Mouse (Mus musculus) left cerebral cortex, adult 2 months (tissue): ENCODE results near the gene Rps4x. TPM values are rescaled to one million over a fixed set of nuclear protein-coding genes. Genes with fewer than 3 reads are reported as not detected.

ENCODE experiments used
- DNase-seq, 2 experiments: peaks; one replicate each; pipeline ENCODE4 v3.0.0; 2021 to 2022; ENCODE audit warnings: low spot score in 2 of 2, mixed read lengths in 1 of 2; ENCODE audit errors: extremely low spot score in 1 of 2
- H3K27ac ChIP-seq: fragments of 200-600 bp; 2 replicates; pipeline ENCODE4 v1.8.1; 2022
- H3K4me3 ChIP-seq: fragments of 200-600 bp; 2 replicates; pipeline ENCODE4 v1.8.1; 2022
- CTCF ChIP-seq: fragments of 200-600 bp; IDR thresholded peaks from 2 replicates; pipeline ENCODE4 v1.8.1; 2022; ENCODE audit warnings: antibody characterized with exemption, mild to moderate bottlenecking, moderate library complexity
- intact Hi-C: fragments of 180-260 bp; cut with DNase I; formaldehyde crosslinking; loops from one replicate; pipeline ENCODE4 v1.15.1; 2025
- total RNA-seq, 2 experiments: library from RNA; stranded (reverse); gene quantifications; 2 replicates each; pipeline ENCODE4 v1.2.3; 2021

The Rps4x gene
- total RNA-seq, 2 experiments from 2014 or later, result 350 to 451 TPM

GRCm38 (mm10) chrX:102166986-102167385, 22.2 kb downstream of the Rps4x start:
- no peak overlapping the region; the same call in 1 of the 2 replicates for H3K27ac ChIP-seq
- TF ChIP-seq CTCF, result no peak
- DNase-seq, result no peak
- intact Hi-C loops, result no loop called here
- no peak overlapping the region for H3K4me3 ChIP-seq

GRCm38 (mm10) chrX:102166521-102166920, 22.7 kb downstream of the Rps4x start:
- DNase-seq, result no peak
- no peak for TF ChIP-seq CTCF
- intact Hi-C loops, result no loop called here

GRCm38 (mm10) chrX:102163529-102163928, 25.7 kb downstream of the Rps4x start:
- intact Hi-C loops, result loop anchor here (5.0 kb wide), 1 partner anchor 314 kb away; no protein-coding TSS in a partner anchor
- TF ChIP-seq CTCF, result no peak
- Histone ChIP-seq H3K4me3 (no peak overlapping the region), H3K27ac (no peak overlapping the region)
- DNase-seq, result no peak

More at GRCm38 (mm10) chrX:102166521-102166920, 22.7 kb downstream of the Rps4x start:
- Histone ChIP-seq H3K4me3 (no peak overlapping the region), H3K27ac (no peak overlapping the region; the same call in 1 of the 2 replicates)

GRCm38 (mm10) chrX:102163096-102163495, 26.1 kb downstream of the Rps4x start:
- DNase-seq, result no peak
- intact Hi-C loops, result loop anchor here (5.0 kb wide), 1 partner anchor 314 kb away; no protein-coding TSS in a partner anchor
- H3K4me3 ChIP-seq, result no peak overlapping the region
- H3K27ac ChIP-seq, result no peak overlapping the region
- no peak; the same call in none of the 2 replicates for TF ChIP-seq CTCF

- no peak for DNase-seq
- no peak for TF ChIP-seq CTCF
- intact Hi-C loops, result loop anchor here (5.0 kb wide), 1 partner anchor 317 kb away; no protein-coding TSS in a partner anchor
- no peak overlapping the region for H3K4me3 ChIP-seq
- H3K27ac ChIP-seq, result no peak overlapping the region
These were observed 28.7 kb downstream of the Rps4x start for GRCm38 (mm10) chrX:102160528-102160927.

- TF ChIP-seq CTCF, result peak; percentile 56
- intact Hi-C loops, result loop anchor here (5.0 kb wide), 1 partner anchor 318 kb away; no protein-coding TSS in a partner anchor
- Histone ChIP-seq H3K4me3 (no peak overlapping the region), H3K27ac (no peak overlapping the region)
- peak in 1 of 2 experiments; percentile 20 for DNase-seq
These were observed 29.4 kb downstream of the Rps4x start for GRCm38 (mm10) chrX:102159778-102160177.

- no peak overlapping the region for H3K27ac ChIP-seq
- intact Hi-C loops, result loop anchor here (2.0 kb wide), 1 partner anchor 31 kb away; the partner anchor contains the start of gene Rps4x
- peak overlapping the region; percentile 40 for H3K4me3 ChIP-seq
- TF ChIP-seq CTCF, result no peak
- no peak for DNase-seq
These were observed 31.8 kb downstream of the Rps4x start for GRCm38 (mm10) chrX:102157423-102157791.

GRCm38 (mm10) chrX:102156618-102157422, 32.4 kb downstream of the Rps4x start, which contains the start of gene Ercc6l:
Ercc6l (minus strand) TSS chrX:102157091.
- Histone ChIP-seq H3K27ac (no peak within 1 kb of the TSS), H3K4me3 (peak within 1 kb of the TSS; percentile 40)

GRCm38 (mm10) chrX:102141157-102141556, 48.0 kb downstream of the Rps4x start:
- intact Hi-C loops, result no loop called here
- Histone ChIP-seq H3K27ac (no peak overlapping the region), H3K4me3 (no peak overlapping the region)
- DNase-seq, result no peak
- TF ChIP-seq CTCF, result no peak

More at GRCm38 (mm10) chrX:102156618-102157422, 32.4 kb downstream of the Rps4x start, which contains the start of gene Ercc6l:
- intact Hi-C loops, result loop anchor here (2.0 kb wide), 1 partner anchor 32 kb away; the partner anchor contains the start of gene Rps4x
- peak; percentile 79 to 89 for DNase-seq
- no peak; the same call in 1 of the 2 replicates for TF ChIP-seq CTCF

Other genes starting within 250 kb of the Rps4x start
- gene Rtl5, start 118.1 kb downstream of the Rps4x start, total RNA-seq, result 10 to 100 TPM; 20.2 to 25.7 TPM
- gene Pin4, start 69.9 kb downstream of the Rps4x start, total RNA-seq, result 10 to 100 TPM; 28.2 to 29.9 TPM
- under 1 TPM; 0.09 TPM for gene Ercc6l, start 32.3 kb downstream of the Rps4x start, total RNA-seq
- gene Cited1, start 62.8 kb upstream of the Rps4x start, total RNA-seq, result 1 to 10 TPM; 3.1 to 3.7 TPM